ENCODE assay signal across 15 mouse cellular contexts in genomic region chr15:67395114-67395513, GRCm38 (mm10).
"Had no signal": no experiment of that assay in that cellular context is flagged by ENCODE, and none has a peak within 500 bp of the region (broad histone marks: within the 10 kb centered on the region; RNA-seq: fewer than 3 reads in every experiment).

No protein-coding gene starts in this region.

- H3K9me3 ChIP-seq: neural tube, embryonic 13.5 days; neural tube, embryonic 15.5 days; stomach, embryonic 15.5 days had no signal

- H3K9ac ChIP-seq: neural tube, embryonic 13.5 days; neural tube, embryonic 15.5 days; stomach, embryonic 15.5 days had no signal

- H3K4me2 ChIP-seq: neural tube, embryonic 13.5 days; neural tube, embryonic 15.5 days; stomach, embryonic 15.5 days had no signal

- H3K27ac ChIP-seq: neural tube, embryonic 13.5 days; neural tube, embryonic 15.5 days; stomach, embryonic 15.5 days; stomach, postnatal 0 days had no signal

- H3K4me1 ChIP-seq: neural tube, embryonic 13.5 days; neural tube, embryonic 15.5 days; stomach, embryonic 15.5 days had no signal

- H3K27me3 ChIP-seq: neural tube, embryonic 13.5 days; neural tube, embryonic 15.5 days; stomach, embryonic 15.5 days had no signal

- H3K4me3 ChIP-seq: neural tube, embryonic 13.5 days; neural tube, embryonic 15.5 days; stomach, embryonic 15.5 days had no signal

- H3K36me3 ChIP-seq: neural tube, embryonic 13.5 days; neural tube, embryonic 15.5 days; stomach, embryonic 15.5 days had no signal

- DNase-seq: right cerebral cortex, adult 18-20 months; right cerebral cortex, postnatal 14 days; right cerebral cortex, postnatal 25 days; right cerebral cortex, postnatal 4 days; spleen, adult 18-20 months; thymus, adult 18-20 months; thymus, adult 2 months; thymus, postnatal 14 days; thymus, postnatal 25 days; thymus, postnatal 36 days; thymus, postnatal 4 days had no signal
